Mouse (Mus musculus) hindbrain, embryonic 12.5 days (tissue): Measurements from ENCODE around the gene Exosc5. TPM values are rescaled to one million over a fixed set of nuclear protein-coding genes. Genes with fewer than 3 reads are reported as not detected.

Experiments used
- ATAC-seq: fragments of 200-750 bp; cut with Nextera tagmentation; 2 replicates; pipeline ENCODE4 v1.8.0; 2017; ENCODE audit warnings: moderate TSS enrichment; ENCODE audit not compliant: low FRiP score
- H3K27ac ChIP-seq: fragments of 300-500 bp; sonication (generic); 2 replicates; pipeline ENCODE4 v1.5.1; 2016; ENCODE audit warnings: mild to moderate bottlenecking
- H3K27me3 ChIP-seq: fragments of 300-500 bp; sonication (generic); 2 replicates; pipeline ENCODE4 v1.6.1; 2016; ENCODE audit warnings: mild to moderate bottlenecking
- H3K36me3 ChIP-seq: fragments of 300-500 bp; sonication (generic); 2 replicates; pipeline ENCODE4 v1.6.1; 2016; ENCODE audit warnings: mild to moderate bottlenecking
- H3K4me1 ChIP-seq: fragments of 300-500 bp; sonication (generic); 2 replicates; pipeline ENCODE4 v1.6.1; 2016
- H3K4me2 ChIP-seq: fragments of 300-500 bp; sonication (generic); replicated peaks from 2 replicates; pipeline ENCODE4 v1.6.1; 2016; ENCODE audit warnings: mild to moderate bottlenecking
- H3K4me3 ChIP-seq: fragments of 300-500 bp; sonication (generic); 2 replicates; pipeline ENCODE4 v1.5.1; 2016; ENCODE audit warnings: mild to moderate bottlenecking
- H3K9ac ChIP-seq: fragments of 300-500 bp; sonication (generic); 2 replicates; pipeline ENCODE4 v1.6.1; 2016; ENCODE audit warnings: mild to moderate bottlenecking, moderate library complexity
- H3K9me3 ChIP-seq: fragments of 300-500 bp; sonication (generic); replicated peaks from 2 replicates; pipeline ENCODE4 v1.6.1; 2016; ENCODE audit warnings: mild to moderate bottlenecking
- WGBS: fragments of 180-500 bp; shearing (Covaris S2); methylation state at CpG from one replicate; pipeline ENCODE4 v1.1.7; 2016; 5-methylcytosine and 5-hydroxymethylcytosine counted together
- polyA plus RNA-seq: library from polyadenylated mRNA; unstranded; fragments of >200 nt; fragmentation: Nextera tagmentation; extraction: Ambion mirVana; gene quantifications from 2 replicates; pipeline ENCODE4 v1.2.1, GENCODE M21; 2016

Exosc5 gene
- polyA plus RNA-seq, 1 experiment from 2014 or later: 50.0 TPM

- H3K27me3 ChIP-seq: no peaks in the 10 kb centered on the region
- H3K4me2 ChIP-seq: no peak overlapping the region
- no peak for ATAC-seq
- no peak overlapping the region for H3K4me3 ChIP-seq
- H3K4me1 ChIP-seq: 0 out of 2 replicates have a peak, but pooled peaks cover 5% of the 10 kb centered on the region
- peaks cover 10% of the 10 kb centered on the region for H3K36me3 ChIP-seq
- H3K27ac ChIP-seq: no peak overlapping the region
- 59% methylated on average over 14 of the region's 14 CpGs for WGBS
- no peaks in the 10 kb centered on the region for H3K9me3 ChIP-seq
- no peak overlapping the region for H3K9ac ChIP-seq
Observed at GRCm38 (mm10) chr7:25645074-25645473, 13.9 kb upstream of the Exosc5 start.

DNA sequence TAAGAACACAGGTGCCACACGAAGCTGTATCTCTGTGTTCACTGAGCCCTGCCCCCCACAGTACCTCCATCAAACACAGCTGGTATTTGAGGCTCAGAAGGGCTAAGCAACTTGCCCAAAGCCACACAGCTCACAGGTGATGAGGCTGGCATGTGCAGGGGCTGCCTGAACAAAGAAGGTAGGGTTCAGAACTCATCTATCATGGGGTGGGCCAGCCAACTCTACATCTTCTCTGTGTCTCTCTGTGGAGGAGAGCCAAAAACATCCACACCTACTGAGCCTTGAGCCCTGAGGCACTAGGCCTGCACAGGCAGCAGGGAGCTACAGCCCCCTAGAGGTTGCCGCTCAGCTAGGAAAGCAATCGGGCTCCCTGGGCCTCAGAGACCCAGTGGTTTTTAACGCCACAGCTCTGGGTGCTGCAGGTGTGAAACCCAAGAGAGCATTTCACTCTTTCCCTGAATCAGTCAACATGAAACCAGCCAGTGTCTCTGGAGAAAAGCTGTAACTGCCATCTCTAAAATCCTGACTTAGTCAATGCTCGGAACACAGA lies 11.3 kb upstream of the Exosc5 start:
- peaks cover 3% of the 10 kb centered on the region; the same call in 1 of the 2 replicates for H3K36me3 ChIP-seq
- H3K9me3 ChIP-seq: no peaks in the 10 kb centered on the region
- WGBS: 47% methylated on average over 5 of the region's 5 CpGs
- no peak overlapping the region for H3K4me2 ChIP-seq
- H3K9ac ChIP-seq: no peak overlapping the region
- no peak overlapping the region for H3K4me3 ChIP-seq
- no peak for ATAC-seq
- H3K4me1 ChIP-seq: 0 out of 2 replicates have a peak, but pooled peaks cover 5% of the 10 kb centered on the region
- H3K27ac ChIP-seq: no peak overlapping the region
- H3K27me3 ChIP-seq: no peaks in the 10 kb centered on the region

GRCm38 (mm10) chr7:25649839-25650238 lies 9.1 kb upstream of the Exosc5 start:
- ATAC-seq: no peak
- Histone ChIP-seq H3K4me3 (no peak overlapping the region), H3K36me3 (peaks cover 6% of the 10 kb centered on the region; the same call in 1 of the 2 replicates), H3K9me3 (no peaks in the 10 kb centered on the region), H3K27me3 (no peaks in the 10 kb centered on the region), H3K4me1 (0 out of 2 replicates have a peak, but pooled peaks cover 5% of the 10 kb centered on the region), H3K27ac (no peak overlapping the region), H3K4me2 (no peak overlapping the region), H3K9ac (no peak overlapping the region)
- WGBS: 79% methylated on average over 5 of the region's 5 CpGs

- H3K4me3 ChIP-seq: no peak overlapping the region
- WGBS: 90% methylated on average over 8 of the region's 8 CpGs
- no peak for ATAC-seq
- no peak overlapping the region for H3K9ac ChIP-seq
- H3K9me3 ChIP-seq: no peaks in the 10 kb centered on the region
- H3K27ac ChIP-seq: no peak overlapping the region
- H3K36me3 ChIP-seq: peaks cover 6% of the 10 kb centered on the region; the same call in 1 of the 2 replicates
- H3K4me2 ChIP-seq: no peak overlapping the region
- 0 out of 2 replicates have a peak, but pooled peaks cover 5% of the 10 kb centered on the region for H3K4me1 ChIP-seq
- H3K27me3 ChIP-seq: no peaks in the 10 kb centered on the region
Observed at GRCm38 (mm10) chr7:25651281-25651680, 7.7 kb upstream of the Exosc5 start.

- Histone ChIP-seq H3K4me3 (no peak overlapping the region), H3K9me3 (no peaks in the 10 kb centered on the region), H3K4me1 (peaks cover 12% of the 10 kb centered on the region), H3K4me2 (no peak overlapping the region), H3K9ac (no peak overlapping the region), H3K27me3 (no peaks in the 10 kb centered on the region), H3K36me3 (peaks cover 6% of the 10 kb centered on the region; the same call in 1 of the 2 replicates), H3K27ac (no peak overlapping the region)
- ATAC-seq: no peak
- 91% methylated on average over 12 of the region's 12 CpGs for WGBS
Observed at GRCm38 (mm10) chr7:25652244-25652759, 6.7 kb upstream of the Exosc5 start.

- Histone ChIP-seq H3K9ac (no peak overlapping the region), H3K4me3 (no peak overlapping the region), H3K27ac (no peak overlapping the region), H3K27me3 (no peaks in the 10 kb centered on the region), H3K36me3 (peaks cover 6% of the 10 kb centered on the region; the same call in 1 of the 2 replicates), H3K4me1 (peaks cover 25% of the 10 kb centered on the region), H3K4me2 (no peak overlapping the region), H3K9me3 (no peaks in the 10 kb centered on the region)
- WGBS: 83% methylated on average over 11 of the region's 11 CpGs
- no peak for ATAC-seq
Observed at GRCm38 (mm10) chr7:25655601-25656428, 3.1 kb upstream of the Exosc5 start.

GRCm38 (mm10) chr7:25657785-25658184 lies 1.2 kb upstream of the Exosc5 start:
- Histone ChIP-seq H3K27me3 (no peaks in the 10 kb centered on the region), H3K4me1 (peaks cover 25% of the 10 kb centered on the region), H3K9ac (peak overlapping the region; percentile 69), H3K27ac (no peak overlapping the region), H3K36me3 (0 out of 2 replicates have a peak, but pooled peaks cover 7% of the 10 kb centered on the region), H3K4me2 (peak overlapping the region; percentile 89), H3K9me3 (no peaks in the 10 kb centered on the region), H3K4me3 (peak overlapping the region; percentile 70)
- WGBS: 41% methylated on average over 10 of the region's 10 CpGs
- no peak for ATAC-seq

- Histone ChIP-seq H3K27me3 (no peaks in the 10 kb centered on the region), H3K4me1 (no peaks in the 10 kb centered on the region)
- no peak for ATAC-seq
Observed at GRCm38 (mm10) chr7:25666381-25666780, 7.4 kb downstream of the Exosc5 start.

GRCm38 (mm10) chr7:25669158-25669557 lies 10.2 kb downstream of the Exosc5 start:
- no peaks in the 10 kb centered on the region for H3K9me3 ChIP-seq
- ATAC-seq: no peak
- peaks cover 50% of the 10 kb centered on the region for H3K36me3 ChIP-seq
- H3K9ac ChIP-seq: no peak overlapping the region
- no peak overlapping the region for H3K27ac ChIP-seq
- 80% methylated on average over 10 of the region's 10 CpGs for WGBS
- H3K4me3 ChIP-seq: no peak overlapping the region
- no peaks in the 10 kb centered on the region for H3K4me1 ChIP-seq
- H3K4me2 ChIP-seq: no peak overlapping the region
- peaks cover 13% of the 10 kb centered on the region for H3K27me3 ChIP-seq

More at GRCm38 (mm10) chr7:25666381-25666780, 7.4 kb downstream of the Exosc5 start:
- no peak overlapping the region for H3K9ac ChIP-seq
- peaks cover 66% of the 10 kb centered on the region for H3K36me3 ChIP-seq
- H3K4me2 ChIP-seq: no peak overlapping the region
- H3K27ac ChIP-seq: no peak overlapping the region
- WGBS: 92% methylated on average over 8 of the region's 8 CpGs
- no peaks in the 10 kb centered on the region for H3K9me3 ChIP-seq
- H3K4me3 ChIP-seq: no peak overlapping the region

DNA sequence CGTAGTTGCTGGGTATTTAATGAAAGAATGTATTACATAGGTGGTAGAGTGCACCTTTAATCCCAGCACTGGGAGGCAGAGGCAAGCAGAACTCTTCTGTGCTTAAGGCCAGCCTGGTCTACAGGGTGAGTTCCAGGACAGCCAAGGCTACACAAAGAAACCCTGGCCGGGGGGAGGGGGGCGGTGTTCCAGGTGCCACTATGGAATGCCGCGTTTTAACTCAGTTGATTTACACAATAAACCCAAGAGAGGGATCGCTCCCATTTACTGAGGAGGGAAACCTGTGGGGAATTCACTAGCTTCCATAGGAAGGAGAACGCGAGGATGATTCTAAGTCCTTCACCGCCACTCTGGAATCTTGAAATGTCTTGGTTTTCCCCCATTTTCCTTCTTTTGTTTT lies 10.7 kb downstream of the Exosc5 start:
- 80% methylated on average over 9 of the region's 9 CpGs for WGBS
- H3K9me3 ChIP-seq: no peaks in the 10 kb centered on the region
- peaks cover under 1% of the 10 kb centered on the region; the same call in 1 of the 2 replicates for H3K4me1 ChIP-seq
- H3K9ac ChIP-seq: no peak overlapping the region
- H3K4me3 ChIP-seq: no peak overlapping the region
- H3K4me2 ChIP-seq: no peak overlapping the region
- H3K27ac ChIP-seq: no peak overlapping the region
- no peak for ATAC-seq
- H3K36me3 ChIP-seq: peaks cover 45% of the 10 kb centered on the region
- H3K27me3 ChIP-seq: peaks cover 17% of the 10 kb centered on the region

- Histone ChIP-seq H3K9ac (no peak overlapping the region), H3K4me3 (no peak overlapping the region), H3K4me2 (no peak overlapping the region), H3K27me3 (peaks cover 22% of the 10 kb centered on the region), H3K36me3 (peaks cover 41% of the 10 kb centered on the region), H3K9me3 (no peaks in the 10 kb centered on the region), H3K27ac (no peak overlapping the region), H3K4me1 (peaks cover 5% of the 10 kb centered on the region; the same call in 1 of the 2 replicates)
- no peak for ATAC-seq
- 86% methylated on average over 4 of the region's 4 CpGs for WGBS
Observed at GRCm38 (mm10) chr7:25670096-25670495, 11.1 kb downstream of the Exosc5 start.

GRCm38 (mm10) chr7:25671686-25672085 lies 12.7 kb downstream of the Exosc5 start:
- WGBS: 75% methylated on average over 2 of the region's 2 CpGs
- Histone ChIP-seq H3K4me2 (no peak overlapping the region), H3K27me3 (peaks cover 38% of the 10 kb centered on the region), H3K27ac (no peak overlapping the region), H3K4me3 (no peak overlapping the region), H3K36me3 (peaks cover 28% of the 10 kb centered on the region), H3K4me1 (peaks cover 8% of the 10 kb centered on the region; the same call in 1 of the 2 replicates), H3K9ac (no peak overlapping the region), H3K9me3 (no peaks in the 10 kb centered on the region)
- ATAC-seq: no peak
